Mouse (Mus musculus): ENCODE data around the gene Plcb4. TPM values are rescaled to one million over a fixed set of nuclear protein-coding genes. Genes with fewer than 3 reads are reported as not detected.

Gene Plcb4
- polyA plus RNA-seq, 1 experiment from 2014 or later = 16.7 TPM

DNA sequence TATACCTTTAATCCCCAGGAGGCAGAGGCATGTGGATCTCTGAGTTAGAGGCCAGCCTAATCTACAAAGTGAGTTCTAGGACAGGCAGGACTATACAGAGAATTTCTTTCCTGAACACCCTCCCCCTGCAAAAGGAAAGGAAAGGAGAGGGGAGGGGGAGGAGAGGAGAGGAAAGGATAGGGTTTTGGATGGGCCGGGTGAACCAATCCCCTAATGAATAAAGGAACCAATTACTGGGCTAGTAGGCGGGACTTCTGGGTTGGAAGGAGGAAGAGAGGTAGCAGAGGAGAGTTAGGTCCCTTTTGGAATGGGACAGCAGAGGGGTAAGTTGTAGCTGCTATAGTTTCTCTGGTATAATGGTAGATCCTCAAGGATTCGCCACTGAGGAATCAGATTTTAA is 12.6 kb upstream of the Plcb4 start:
- 78% methylated on average over 3 of the region's 3 CpGs for WGBS
- Histone ChIP-seq H3K27me3 (ENCODE audit: control insufficient read depth, insufficient read depth, low read length) (no peaks in the 10 kb centered on the region), H3K36me3 (ENCODE audit: control insufficient read depth, insufficient read depth, low read length) (no peaks in the 10 kb centered on the region), H3K4me1 (ENCODE audit: control insufficient read depth, insufficient read depth, low read length) (no peaks in the 10 kb centered on the region), H3K9ac (ENCODE audit: low read length) (no peak overlapping the region), H3K4me3 (ENCODE audit: low read depth, low read length) (no peak overlapping the region), H3K4me2 (ENCODE audit: low read depth) (no peak overlapping the region), H3K27ac (ENCODE audit: low read depth, low read length) (no peak overlapping the region), H3K9me3 (ENCODE audit: control insufficient read depth, low read length) (no peaks in the 10 kb centered on the region)
- DNase-seq (ENCODE audit: low spot score) (no peak), ATAC-seq (ENCODE audit: insufficient read depth, low FRiP score, low TSS enrichment) (no peak)

DNA sequence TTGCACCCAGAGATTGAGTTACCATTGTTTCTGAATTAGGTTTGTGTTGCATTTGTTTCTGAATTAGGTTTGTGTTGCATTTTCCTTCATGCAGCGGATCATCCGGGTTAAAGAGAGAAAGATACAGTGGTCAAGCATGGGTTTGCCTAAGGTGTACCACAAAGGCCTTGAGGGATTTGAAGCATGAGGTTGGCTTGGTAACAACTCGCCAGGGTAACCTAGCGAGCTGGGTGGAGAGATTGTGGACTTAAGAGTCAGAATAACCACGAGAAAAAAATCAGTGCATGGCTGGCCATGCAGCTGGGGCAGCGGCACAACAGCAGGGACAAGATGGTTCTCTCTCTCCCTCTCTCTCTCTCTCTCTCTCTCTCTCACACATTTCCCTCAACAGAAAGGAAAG is 12.2 kb upstream of the Plcb4 start:
- no peak for DNase-seq (ENCODE audit: low spot score)
- H3K4me2 ChIP-seq (ENCODE audit: low read depth) = no peak overlapping the region
- no peaks in the 10 kb centered on the region for H3K9me3 ChIP-seq (ENCODE audit: control insufficient read depth, low read length)
- H3K27ac ChIP-seq (ENCODE audit: low read depth, low read length) = no peak overlapping the region
- H3K36me3 ChIP-seq (ENCODE audit: control insufficient read depth, insufficient read depth, low read length) = no peaks in the 10 kb centered on the region
- 87% methylated on average over 6 of the region's 6 CpGs for WGBS
- no peak for ATAC-seq (ENCODE audit: insufficient read depth, low FRiP score, low TSS enrichment)
- H3K9ac ChIP-seq (ENCODE audit: low read length) = no peak overlapping the region
- H3K4me3 ChIP-seq (ENCODE audit: low read depth, low read length) = no peak overlapping the region
- no peaks in the 10 kb centered on the region for H3K4me1 ChIP-seq (ENCODE audit: control insufficient read depth, insufficient read depth, low read length)
- no peaks in the 10 kb centered on the region for H3K27me3 ChIP-seq (ENCODE audit: control insufficient read depth, insufficient read depth, low read length)

DNA sequence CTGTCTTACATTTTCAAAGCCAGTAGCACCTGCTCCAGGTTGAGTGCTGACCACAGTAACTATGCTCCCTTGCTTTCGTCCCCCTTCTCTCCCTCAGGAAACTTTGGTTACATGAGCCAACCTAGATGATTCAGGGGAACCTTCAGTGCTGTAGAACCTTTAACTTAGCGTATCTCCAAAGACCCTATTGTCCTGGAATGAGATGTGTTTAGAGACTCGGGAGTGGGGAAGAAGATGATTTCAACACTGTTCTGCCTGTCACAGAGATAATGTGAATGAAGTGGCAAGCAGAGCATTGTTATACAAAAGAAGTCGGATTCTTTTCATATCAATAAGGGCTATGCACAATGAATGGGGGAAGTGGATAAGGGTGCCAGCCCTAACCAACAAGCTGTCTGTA is 10.8 kb upstream of the Plcb4 start:
- Histone ChIP-seq H3K4me3 (ENCODE audit: low read depth, low read length) (no peak overlapping the region), H3K27ac (ENCODE audit: low read depth, low read length) (no peak overlapping the region), H3K9ac (ENCODE audit: low read length) (no peak overlapping the region), H3K36me3 (ENCODE audit: control insufficient read depth, insufficient read depth, low read length) (no peaks in the 10 kb centered on the region), H3K4me2 (ENCODE audit: low read depth) (no peak overlapping the region), H3K27me3 (ENCODE audit: control insufficient read depth, insufficient read depth, low read length) (no peaks in the 10 kb centered on the region), H3K9me3 (ENCODE audit: control insufficient read depth, low read length) (no peaks in the 10 kb centered on the region), H3K4me1 (ENCODE audit: control insufficient read depth, insufficient read depth, low read length) (no peaks in the 10 kb centered on the region)
- ATAC-seq (ENCODE audit: insufficient read depth, low FRiP score, low TSS enrichment) = no peak
- 80% methylated on average over 4 of the region's 4 CpGs for WGBS
- DNase-seq (ENCODE audit: low spot score) = no peak

DNA sequence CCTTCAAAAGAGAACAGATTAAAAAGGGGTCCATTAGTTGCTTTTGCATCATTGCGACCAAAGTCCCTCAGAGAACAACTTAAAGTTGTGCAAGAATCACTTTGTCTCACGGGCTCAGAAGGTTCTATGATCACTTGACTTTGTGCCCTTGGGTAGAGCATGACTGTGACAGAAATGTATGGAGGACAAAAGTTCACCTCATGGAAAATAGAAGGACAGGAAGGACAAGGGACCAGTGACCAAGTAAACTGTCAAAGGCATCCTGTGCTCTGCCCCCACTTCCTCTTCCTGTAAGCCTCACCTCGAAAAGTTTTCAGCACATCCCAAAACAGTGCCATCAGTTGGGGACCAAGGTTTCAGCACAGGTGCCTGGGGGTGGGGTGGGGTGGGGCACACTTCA is 7.9 kb upstream of the Plcb4 start:
- WGBS = 84% methylated on average over 3 of the region's 3 CpGs
- no peaks in the 10 kb centered on the region for H3K27me3 ChIP-seq (ENCODE audit: control insufficient read depth, insufficient read depth, low read length)
- no peaks in the 10 kb centered on the region for H3K9me3 ChIP-seq (ENCODE audit: control insufficient read depth, low read length)

DNA sequence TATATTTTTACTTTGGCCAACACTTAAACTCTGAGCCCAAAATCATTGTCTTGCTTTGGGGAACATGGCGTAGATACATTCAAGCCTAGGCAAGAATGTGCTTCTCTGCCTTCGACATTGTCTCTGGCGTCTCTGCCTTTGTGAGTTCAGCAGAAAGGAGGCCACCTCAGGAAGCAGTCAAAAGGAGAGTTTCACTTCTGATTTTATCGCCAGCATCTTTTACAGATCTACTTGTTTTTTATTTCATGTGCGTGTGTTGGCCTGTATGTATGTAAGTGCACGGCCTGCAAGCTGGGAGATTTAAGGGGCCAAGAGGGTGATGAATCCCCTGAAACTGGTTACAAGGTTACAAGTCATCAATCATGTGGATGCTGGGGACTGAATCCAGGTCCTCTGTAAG is 6.8 kb upstream of the Plcb4 start:
- ATAC-seq (ENCODE audit: insufficient read depth, low FRiP score, low TSS enrichment) = no peak

More for the DNA sequence above, 7.9 kb upstream of the Plcb4 start:
- Histone ChIP-seq H3K4me1 (ENCODE audit: control insufficient read depth, insufficient read depth, low read length) (no peaks in the 10 kb centered on the region), H3K4me3 (ENCODE audit: low read depth, low read length) (no peak overlapping the region), H3K27ac (ENCODE audit: low read depth, low read length) (no peak overlapping the region), H3K9ac (ENCODE audit: low read length) (no peak overlapping the region), H3K4me2 (ENCODE audit: low read depth) (no peak overlapping the region), H3K36me3 (ENCODE audit: control insufficient read depth, insufficient read depth, low read length) (no peaks in the 10 kb centered on the region)
- no peak for DNase-seq (ENCODE audit: low spot score)
- ATAC-seq (ENCODE audit: insufficient read depth, low FRiP score, low TSS enrichment) = no peak

DNA sequence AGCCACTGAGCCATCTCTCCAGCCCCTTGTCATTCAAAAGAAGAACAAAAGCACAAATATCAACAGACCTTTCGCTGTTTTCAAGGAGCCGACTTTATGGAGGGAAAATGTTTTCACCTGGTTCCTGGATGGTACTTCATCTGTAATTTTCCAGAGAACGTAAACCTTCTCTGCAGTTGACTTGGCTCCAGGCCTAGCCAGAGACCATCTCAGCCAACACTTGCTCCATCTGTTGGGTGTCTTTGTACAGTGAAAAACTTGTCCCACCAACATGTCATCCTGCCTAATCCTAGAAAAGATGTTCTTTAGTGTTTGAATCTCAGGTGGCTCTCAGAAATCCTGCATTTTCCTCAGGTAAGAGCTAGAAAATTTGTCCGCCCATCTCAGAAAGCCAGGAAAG is 6.4 kb upstream of the Plcb4 start:
- no peaks in the 10 kb centered on the region for H3K4me1 ChIP-seq (ENCODE audit: control insufficient read depth, insufficient read depth, low read length)
- WGBS = 91% methylated on average over 4 of the region's 4 CpGs

More for the DNA sequence above, 6.8 kb upstream of the Plcb4 start:
- Histone ChIP-seq H3K4me2 (ENCODE audit: low read depth) (no peak overlapping the region), H3K9ac (ENCODE audit: low read length) (no peak overlapping the region), H3K4me3 (ENCODE audit: low read depth, low read length) (no peak overlapping the region), H3K4me1 (ENCODE audit: control insufficient read depth, insufficient read depth, low read length) (no peaks in the 10 kb centered on the region), H3K9me3 (ENCODE audit: control insufficient read depth, low read length) (no peaks in the 10 kb centered on the region), H3K27me3 (ENCODE audit: control insufficient read depth, insufficient read depth, low read length) (no peaks in the 10 kb centered on the region), H3K36me3 (ENCODE audit: control insufficient read depth, insufficient read depth, low read length) (no peaks in the 10 kb centered on the region), H3K27ac (ENCODE audit: low read depth, low read length) (no peak overlapping the region)
- no peak for DNase-seq (ENCODE audit: low spot score)
- 85% methylated on average over 6 of the region's 6 CpGs for WGBS

DNA sequence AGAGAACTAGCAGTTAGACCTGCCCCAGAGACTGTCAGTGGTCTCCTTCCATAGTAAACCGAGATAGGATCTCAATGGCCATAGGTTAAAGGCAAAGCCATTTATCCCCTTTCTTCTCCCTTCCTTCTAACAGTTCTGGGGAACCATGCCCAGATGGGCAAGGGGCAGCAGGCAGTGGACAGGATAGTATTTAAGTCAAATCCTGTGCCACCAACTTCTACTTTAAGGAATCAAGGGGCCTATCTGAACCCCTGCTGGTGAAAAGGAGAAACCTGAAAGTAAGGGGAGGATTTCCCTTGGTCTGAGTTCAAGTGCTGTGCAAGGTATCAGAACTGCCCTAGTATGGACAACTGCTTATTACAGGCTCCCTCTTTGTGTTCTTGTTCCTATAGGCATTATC is 2.9 kb upstream of the Plcb4 start:
- no peak for ATAC-seq (ENCODE audit: insufficient read depth, low FRiP score, low TSS enrichment)
- Histone ChIP-seq H3K9me3 (ENCODE audit: control insufficient read depth, low read length) (no peaks in the 10 kb centered on the region), H3K4me3 (ENCODE audit: low read depth, low read length) (no peak overlapping the region), H3K4me2 (ENCODE audit: low read depth) (no peak overlapping the region), H3K27ac (ENCODE audit: low read depth, low read length) (no peak overlapping the region), H3K36me3 (ENCODE audit: control insufficient read depth, insufficient read depth, low read length) (no peaks in the 10 kb centered on the region), H3K9ac (ENCODE audit: low read length) (no peak overlapping the region), H3K27me3 (ENCODE audit: control insufficient read depth, insufficient read depth, low read length) (no peaks in the 10 kb centered on the region), H3K4me1 (ENCODE audit: control insufficient read depth, insufficient read depth, low read length) (no peaks in the 10 kb centered on the region)
- DNase-seq (ENCODE audit: low spot score) = no peak
- WGBS = 97% methylated on average over 1 of the region's 1 CpGs

More for the DNA sequence above, 6.4 kb upstream of the Plcb4 start:
- Histone ChIP-seq H3K4me3 (ENCODE audit: low read depth, low read length) (no peak overlapping the region), H3K4me2 (ENCODE audit: low read depth) (no peak overlapping the region), H3K27me3 (ENCODE audit: control insufficient read depth, insufficient read depth, low read length) (no peaks in the 10 kb centered on the region), H3K9ac (ENCODE audit: low read length) (no peak overlapping the region), H3K9me3 (ENCODE audit: control insufficient read depth, low read length) (no peaks in the 10 kb centered on the region), H3K27ac (ENCODE audit: low read depth, low read length) (no peak overlapping the region), H3K36me3 (ENCODE audit: control insufficient read depth, insufficient read depth, low read length) (no peaks in the 10 kb centered on the region)
- no peak for DNase-seq (ENCODE audit: low spot score)
- no peak for ATAC-seq (ENCODE audit: insufficient read depth, low FRiP score, low TSS enrichment)

DNA sequence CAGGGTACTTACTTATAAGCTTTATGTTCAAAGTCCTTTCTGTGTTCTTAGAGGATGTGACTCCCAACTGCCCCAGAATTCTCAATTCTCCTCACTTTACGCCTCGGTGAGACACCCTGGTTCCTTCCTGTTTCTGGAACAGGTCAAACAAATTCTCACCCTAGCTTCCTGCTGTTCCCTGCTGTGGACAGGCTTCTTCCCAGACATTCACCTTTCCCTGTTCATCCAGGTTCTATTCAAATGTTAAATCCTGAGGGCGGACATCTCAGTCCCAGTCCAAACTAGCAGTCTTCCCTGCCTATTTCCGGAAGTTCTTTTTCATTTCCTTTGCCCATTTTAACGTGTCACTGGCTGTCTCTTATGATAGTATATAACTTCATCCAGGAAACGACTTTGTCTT is 2.2 kb upstream of the Plcb4 start:
- DNase-seq (ENCODE audit: low spot score) (no peak), ATAC-seq (ENCODE audit: insufficient read depth, low FRiP score, low TSS enrichment) (no peak)
- 76% methylated on average over 6 of the region's 6 CpGs for WGBS
- Histone ChIP-seq H3K4me1 (ENCODE audit: control insufficient read depth, insufficient read depth, low read length) (no peaks in the 10 kb centered on the region), H3K27ac (ENCODE audit: low read depth, low read length) (no peak overlapping the region), H3K4me2 (ENCODE audit: low read depth) (no peak overlapping the region), H3K9ac (ENCODE audit: low read length) (no peak overlapping the region), H3K9me3 (ENCODE audit: control insufficient read depth, low read length) (no peaks in the 10 kb centered on the region), H3K36me3 (ENCODE audit: control insufficient read depth, insufficient read depth, low read length) (no peaks in the 10 kb centered on the region), H3K4me3 (ENCODE audit: low read depth, low read length) (no peak overlapping the region), H3K27me3 (ENCODE audit: control insufficient read depth, insufficient read depth, low read length) (no peaks in the 10 kb centered on the region)

DNA sequence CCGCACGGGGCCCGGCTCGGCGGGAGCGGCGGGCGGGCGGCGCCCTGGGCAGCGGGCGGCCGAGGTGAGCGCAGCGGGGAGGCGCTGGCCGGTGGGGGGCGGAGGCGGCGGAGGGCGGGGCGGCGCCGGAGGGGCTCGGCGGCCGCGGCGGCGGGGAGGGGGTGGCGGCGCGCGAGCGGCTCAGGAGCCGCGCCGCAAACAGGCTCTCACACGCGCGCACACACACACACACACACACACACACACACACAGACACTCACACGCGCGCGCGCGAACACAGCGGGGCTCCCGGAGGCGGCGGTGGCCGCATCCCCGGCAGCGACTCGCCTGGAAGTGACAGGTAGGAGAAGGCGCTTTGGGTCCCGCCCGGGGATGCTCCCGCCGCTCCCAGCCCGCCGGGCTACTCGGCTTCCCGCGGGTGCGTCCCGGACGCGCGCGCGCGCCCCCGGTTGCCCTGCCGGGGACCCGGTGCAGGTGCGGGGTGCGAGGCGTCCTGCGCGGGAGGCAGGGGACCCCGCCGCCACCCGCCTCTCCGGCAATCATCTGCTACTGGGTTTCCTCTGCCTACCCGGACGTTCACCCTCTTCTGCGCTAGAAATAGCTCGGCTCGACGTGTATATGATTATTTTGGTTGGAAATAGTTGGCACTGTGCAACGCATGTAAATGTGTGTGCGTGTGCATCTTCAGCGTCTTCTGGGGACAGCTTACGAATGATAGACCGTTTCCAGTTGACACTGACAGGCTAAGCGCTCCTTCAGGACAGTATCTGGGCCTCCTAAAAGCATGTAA is 775 bp downstream of the Plcb4 start:
- under 1% methylated on average over 50 of the region's 97 CpGs for WGBS
- H3K36me3 ChIP-seq (ENCODE audit: control insufficient read depth, insufficient read depth, low read length) = no peaks in the 10 kb centered on the region
- DNase-seq (ENCODE audit: low spot score) (peak; percentile 77), ATAC-seq (ENCODE audit: insufficient read depth, low FRiP score, low TSS enrichment) (peak; percentile 64)
- no peaks in the 10 kb centered on the region for H3K27me3 ChIP-seq (ENCODE audit: control insufficient read depth, insufficient read depth, low read length)
- H3K9ac ChIP-seq (ENCODE audit: low read length) = peak overlapping the region; percentile 95
- H3K27ac ChIP-seq (ENCODE audit: low read depth, low read length) = peak overlapping the region; percentile 97
- no peaks in the 10 kb centered on the region for H3K9me3 ChIP-seq (ENCODE audit: control insufficient read depth, low read length)
- no peaks in the 10 kb centered on the region for H3K4me1 ChIP-seq (ENCODE audit: control insufficient read depth, insufficient read depth, low read length)
- peak overlapping the region; percentile 67 for H3K4me2 ChIP-seq (ENCODE audit: low read depth)
- peak overlapping the region; percentile 81 for H3K4me3 ChIP-seq (ENCODE audit: low read depth, low read length)

Data from neural tube, embryonic 11.5 days (tissue).